Mouse (Mus musculus) ES-E14 (cell line): ENCODE measurements around the gene Slc16a11. TPM values are rescaled to one million over a fixed set of nuclear protein-coding genes. Genes with fewer than 3 reads are reported as not detected.

ENCODE experiments used
- DNase-seq: peaks from one replicate; pipeline ENCODE4 v3.0.0-alpha.2; 2013; ENCODE audit warnings: low read depth, low spot score
- H3K27ac ChIP-seq: 2 replicates; pipeline ENCODE4 v1.5.1; 2012; ENCODE audit warnings: low read depth, mild to moderate bottlenecking, low read length, moderate library complexity, mixed read lengths; ENCODE audit not compliant: poor library complexity, insufficient read depth, severe bottlenecking
- H3K36me3 ChIP-seq: 2 replicates; pipeline ENCODE4 v1.6.1; 2012; ENCODE audit warnings: mild to moderate bottlenecking, low read length, moderate library complexity, mixed read lengths; ENCODE audit not compliant: control insufficient read depth, poor library complexity, insufficient read depth, severe bottlenecking
- H3K4me1 ChIP-seq, 2 experiments: fragments of 150-350 bp in 1 of 2; sonication (generic) in 1 of 2; 2 replicates each; pipeline ENCODE4 v1.6.1; 2012; ENCODE audit warnings: low read length in 2 of 2, mild to moderate bottlenecking in 1 of 2, mixed read lengths in 1 of 2; ENCODE audit not compliant: control insufficient read depth in 2 of 2, insufficient read depth in 2 of 2, poor library complexity in 1 of 2
- H3K4me3 ChIP-seq, 2 experiments: fragments of 150-350 bp in 1 of 2; sonication (generic) in 1 of 2; 2 replicates each; pipeline ENCODE4 v1.5.1; 2012; ENCODE audit warnings: low read length in 2 of 2, low read depth in 1 of 2, mild to moderate bottlenecking in 1 of 2, mixed read lengths in 1 of 2; ENCODE audit not compliant: insufficient read depth in 1 of 2, poor library complexity in 1 of 2, severe bottlenecking in 1 of 2
- H3K9ac ChIP-seq: 2 replicates; pipeline ENCODE4 v1.6.1; 2012; ENCODE audit warnings: low read depth, mild to moderate bottlenecking, low read length, mixed read lengths; ENCODE audit not compliant: poor library complexity, insufficient read depth, severe bottlenecking
- H3K9me3 ChIP-seq: fragments of 150-350 bp; sonication (generic); 2 replicates; pipeline ENCODE4 v1.6.1; 2012; ENCODE audit warnings: low read depth, mild to moderate bottlenecking, low read length; ENCODE audit not compliant: control insufficient read depth, insufficient read depth
- CHD2 ChIP-seq: IDR thresholded peaks from 2 replicates; pipeline ENCODE4 v1.6.1; 2014; ENCODE audit warnings: mild to moderate bottlenecking, low read depth, low read length, inconsistent platforms
- HCFC1 ChIP-seq: IDR thresholded peaks from 2 replicates; pipeline ENCODE4 v1.6.1; 2012; ENCODE audit warnings: low read length, inconsistent platforms, borderline replicate concordance; ENCODE audit not compliant: insufficient read depth
- MAFK ChIP-seq: IDR thresholded peaks from 2 replicates; pipeline ENCODE4 v1.6.1; 2014; ENCODE audit warnings: mild to moderate bottlenecking, low read depth, low read length, inconsistent platforms; ENCODE audit not compliant: insufficient read depth
- ZC3H11A ChIP-seq: IDR thresholded peaks from 2 replicates; pipeline ENCODE4 v1.6.1; 2012; ENCODE audit warnings: low read depth, mild to moderate bottlenecking, inconsistent platforms, low read length, borderline replicate concordance
- ZNF384 ChIP-seq: IDR thresholded peaks from 2 replicates; pipeline ENCODE4 v1.6.1; 2012; ENCODE audit warnings: low read depth, low read length, inconsistent platforms
- in situ Hi-C, 2 experiments: fragments of 600-800 bp; cut with MboI; formaldehyde crosslinking; loops; one replicate each; pipeline ENCODE4 v1.15.1; 2025; ENCODE audit warnings: low sequenced_read_pairs in 2 of 2, inconsistent platforms in 1 of 2; ENCODE audit not compliant: unreplicated experiment in 2 of 2
- total RNA-seq: library from RNA; depleted of rRNA; stranded (reverse); fragments of 300-350 nt; gene quantifications from 2 replicates; pipeline ENCODE4 v1.2.3, GENCODE M21; 2012

Gene Slc16a11
- total RNA-seq, 1 experiment: 0.98 TPM

- H3K4me1 ChIP-seq: peaks cover 9 to 25% of the 10 kb centered on the region in 2 experiments
- in situ Hi-C loops: no loop called here
- no peaks in the 10 kb centered on the region; the same call in 1 of the 2 replicates for H3K36me3 ChIP-seq
- peak; percentile 86 for DNase-seq
- peak overlapping the region; percentile 76 for H3K9ac ChIP-seq
- H3K4me3 ChIP-seq: peak overlapping the region; percentile 72 to 81
- H3K9me3 ChIP-seq: no peaks in the 10 kb centered on the region
- H3K27ac ChIP-seq: no peak overlapping the region
- TF ChIP-seq ZNF384: no peak
- TF ChIP-seq CHD2: no peak
- no peak for TF ChIP-seq MAFK
- TF ChIP-seq HCFC1: no peak
- TF ChIP-seq ZC3H11A: no peak
Measured at GRCm38 (mm10) chr11:70228828-70229227, 16.3 kb downstream of the Slc16a11 start.

- Histone ChIP-seq H3K4me1 (peaks cover 9 to 30% of the 10 kb centered on the region in 2 experiments), H3K9me3 (no peaks in the 10 kb centered on the region), H3K4me3 (peak within 1 kb of the TSS; percentile 72 to 81), H3K27ac (peak within 1 kb of the TSS; percentile 26; the same call in 1 of the 2 replicates), H3K36me3 (no peaks in the 10 kb centered on the region), H3K9ac (peak within 1 kb of the TSS; percentile 76)
- in situ Hi-C loops: no loop called here
- TF ChIP-seq ZNF384: no peak
- TF ChIP-seq ZC3H11A: no peak
- no peak for TF ChIP-seq HCFC1
- no peak for TF ChIP-seq CHD2
- TF ChIP-seq MAFK: no peak
- no peak for DNase-seq
Measured at GRCm38 (mm10) chr11:70229260-70230010, 16.9 kb downstream of the Slc16a11 start, which contains the start of gene Bcl6b. Gene Bcl6b, minus strand, starts transcription at chr11:70229798.

- Histone ChIP-seq H3K27ac (peak overlapping the region; percentile 26; the same call in 1 of the 2 replicates), H3K9me3 (no peaks in the 10 kb centered on the region), H3K36me3 (peaks cover 6% of the 10 kb centered on the region), H3K9ac (peak overlapping the region; percentile 63; the same call in 1 of the 2 replicates), H3K4me3 (peak overlapping the region; percentile 72 to 81), H3K4me1 (peaks cover 9 to 35% of the 10 kb centered on the region in 2 experiments)
- in situ Hi-C loops: no loop called here
- peak; percentile 85 for DNase-seq
- peak; percentile 39; the same call in 1 of the 2 replicates for TF ChIP-seq ZC3H11A
- TF ChIP-seq HCFC1: 0 out of 2 replicates have a peak, but pooled peaks have one; percentile 42
- no peak for TF ChIP-seq ZNF384
Measured at GRCm38 (mm10) chr11:70230239-70230727, 17.7 kb downstream of the Slc16a11 start.

GRCm38 (mm10) chr11:70232546-70232945, 20.0 kb downstream of the Slc16a11 start:
- H3K4me3 ChIP-seq: peak overlapping the region; percentile 54 to 60
- no peak for DNase-seq
- TF ChIP-seq CHD2: no peak
- TF ChIP-seq MAFK: no peak
- peak; percentile 85 for TF ChIP-seq ZNF384
- no peak for TF ChIP-seq HCFC1
- peak; percentile 35; the same call in 1 of the 2 replicates for TF ChIP-seq ZC3H11A
- H3K9me3 ChIP-seq: no peaks in the 10 kb centered on the region
- H3K27ac ChIP-seq: peak overlapping the region; percentile 46
- peak overlapping the region; percentile 81 for H3K9ac ChIP-seq
- H3K36me3 ChIP-seq: peaks cover 14% of the 10 kb centered on the region
- in situ Hi-C loops: no loop called here
- H3K4me1 ChIP-seq: peaks cover 9 to 29% of the 10 kb centered on the region in 2 experiments
